Mouse (Mus musculus) embryonic fibroblast, embryonic 13.5 days (primary cell): ENCODE data around the gene Kcnrg. TPM values are rescaled to one million over a fixed set of nuclear protein-coding genes. Genes with fewer than 3 reads are reported as not detected.
"Not testable (repeated sequence)": the region's sequence is repeated elsewhere in the genome, so short reads cannot be mapped to it uniquely, and the experiment has no call there.

Experiments used
- H3K27ac ChIP-seq: 2 replicates; pipeline ENCODE4 v1.5.1; 2012; ENCODE audit warnings: low read length, control low read depth, inconsistent platforms; ENCODE audit not compliant: insufficient read depth
- H3K4me1 ChIP-seq: 2 replicates; pipeline ENCODE4 v1.6.1; 2011; ENCODE audit warnings: low read length; ENCODE audit not compliant: control insufficient read depth, insufficient read depth
- H3K4me3 ChIP-seq: 2 replicates; pipeline ENCODE4 v1.5.1; 2011; ENCODE audit warnings: mild to moderate bottlenecking, control low read depth, low read length; ENCODE audit not compliant: insufficient read depth
- CTCF ChIP-seq: IDR thresholded peaks from 2 replicates; pipeline ENCODE4 v1.5.1; 2011; ENCODE audit warnings: mild to moderate bottlenecking, control low read depth, low read length, moderate library complexity, borderline replicate concordance; ENCODE audit not compliant: insufficient read depth
- POLR2A ChIP-seq: IDR thresholded peaks from 2 replicates; pipeline ENCODE4 v1.6.1; 2011; ENCODE audit warnings: low read depth, mild to moderate bottlenecking, control low read depth, low read length, moderate library complexity
- polyA plus RNA-seq: library from polyadenylated mRNA; stranded (reverse); fragments of >200 nt; gene quantifications from 2 replicates; pipeline ENCODE4 v1.2.4, GENCODE M21; 2011; ENCODE audit warnings: low read depth; ENCODE audit not compliant: missing spikeins, insufficient read length

The Kcnrg gene
- polyA plus RNA-seq: 0.39 TPM in 1 of 2 replicates, not detected in the other

GRCm38 (mm10) chr14:61607157-61607556, at the start of gene Kcnrg:
Gene Kcnrg, plus strand, starts transcription at chr14:61607457.
- Histone ChIP-seq H3K4me3 (no peak within 1 kb of the TSS), H3K27ac (no peak within 1 kb of the TSS), H3K4me1 (peaks cover 3% of the 10 kb centered on the region; the same call in 1 of the 2 replicates)
- TF ChIP-seq CTCF (no peak), POLR2A (no peak)

DNA sequence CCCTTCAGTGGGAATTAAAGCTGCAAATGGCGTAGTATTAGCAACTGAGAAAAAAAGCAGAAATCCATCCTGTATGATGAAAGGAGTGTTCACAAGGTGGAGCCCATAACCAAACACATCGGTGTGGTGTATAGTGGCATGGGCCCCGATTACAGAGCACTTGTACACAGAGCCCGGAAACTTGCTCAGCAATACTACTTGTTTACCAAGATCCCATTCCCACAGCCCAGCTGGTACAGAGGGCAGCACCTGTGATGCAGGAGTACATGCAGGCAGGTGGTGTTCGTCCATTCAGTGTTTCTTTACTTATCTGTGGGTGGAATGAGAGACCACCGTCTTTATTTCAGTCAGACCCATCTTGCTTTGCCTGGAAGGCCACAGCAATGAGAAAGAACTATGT, 48.4 kb upstream of the Kcnrg start:
- H3K4me1 ChIP-seq: no peaks in the 10 kb centered on the region
- no peak overlapping the region for H3K27ac ChIP-seq
- no peak overlapping the region for H3K4me3 ChIP-seq
- no peak for TF ChIP-seq CTCF
- no peak for TF ChIP-seq POLR2A

DNA sequence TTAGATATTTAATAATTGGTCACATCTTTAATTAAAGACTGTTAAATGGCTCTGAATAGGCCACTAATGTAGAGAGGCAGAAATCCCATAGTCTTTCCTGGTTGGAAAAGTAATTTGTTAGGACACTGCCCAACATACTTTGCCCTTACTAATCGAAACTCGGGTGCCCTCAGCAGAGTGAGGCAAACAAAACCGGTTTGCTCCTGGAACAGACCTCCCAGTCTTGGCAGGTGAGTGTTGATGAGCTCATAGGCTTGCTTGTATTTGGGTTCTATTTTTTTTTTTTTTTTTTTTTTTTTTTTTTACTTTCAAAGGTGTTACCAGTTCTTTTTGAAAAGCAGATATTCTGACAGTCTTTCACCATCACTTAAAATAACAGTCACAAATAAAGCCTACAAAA, 47.4 kb upstream of the Kcnrg start:
- Histone ChIP-seq H3K4me1 (no peaks in the 10 kb centered on the region), H3K4me3 (no peak overlapping the region), H3K27ac (no peak overlapping the region)
- TF ChIP-seq POLR2A: no peak
- TF ChIP-seq CTCF: no peak

GRCm38 (mm10) chr14:61566211-61566610, 41.0 kb upstream of the Kcnrg start:
- not testable (repeated sequence) for H3K4me1 ChIP-seq, H3K27ac ChIP-seq, H3K4me3 ChIP-seq

- TF ChIP-seq POLR2A (no peak), CTCF (no peak)
- Histone ChIP-seq H3K4me1 (no peaks in the 10 kb centered on the region), H3K27ac (no peak overlapping the region)
These were observed 37.9 kb upstream of the Kcnrg start for GRCm38 (mm10) chr14:61569344-61569743.

DNA sequence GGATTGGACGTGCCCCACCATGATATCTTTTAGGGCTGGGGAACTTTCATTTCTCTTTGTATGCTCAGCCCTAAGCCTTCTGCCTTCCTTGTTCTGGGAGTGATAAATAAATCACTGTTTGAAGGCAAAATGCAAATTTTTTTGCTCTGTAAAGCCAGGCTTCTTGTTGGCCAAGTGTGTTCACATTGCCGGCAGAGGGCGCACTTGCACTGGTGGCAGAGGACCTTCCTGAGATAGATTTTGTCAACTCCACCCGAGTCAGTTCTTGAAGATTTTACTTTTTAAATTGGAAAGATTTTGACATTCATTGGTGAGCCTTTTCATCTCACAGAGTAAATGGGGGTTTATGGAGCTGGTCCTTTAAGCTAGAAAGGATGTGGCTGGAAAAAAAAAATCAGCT, 35.9 kb upstream of the Kcnrg start:
- Histone ChIP-seq H3K4me1 (no peaks in the 10 kb centered on the region), H3K4me3 (no peak overlapping the region), H3K27ac (no peak overlapping the region)
- TF ChIP-seq CTCF: peak; percentile 91; the same call in 1 of the 2 replicates
- no peak for TF ChIP-seq POLR2A

More at GRCm38 (mm10) chr14:61569344-61569743, 37.9 kb upstream of the Kcnrg start:
- no peak overlapping the region for H3K4me3 ChIP-seq

- Histone ChIP-seq H3K27ac (no peak overlapping the region), H3K4me1 (no peaks in the 10 kb centered on the region), H3K4me3 (no peak overlapping the region)
- TF ChIP-seq POLR2A: no peak
- TF ChIP-seq CTCF: no peak
These were observed 35.1 kb upstream of the Kcnrg start for GRCm38 (mm10) chr14:61572131-61572530.

DNA sequence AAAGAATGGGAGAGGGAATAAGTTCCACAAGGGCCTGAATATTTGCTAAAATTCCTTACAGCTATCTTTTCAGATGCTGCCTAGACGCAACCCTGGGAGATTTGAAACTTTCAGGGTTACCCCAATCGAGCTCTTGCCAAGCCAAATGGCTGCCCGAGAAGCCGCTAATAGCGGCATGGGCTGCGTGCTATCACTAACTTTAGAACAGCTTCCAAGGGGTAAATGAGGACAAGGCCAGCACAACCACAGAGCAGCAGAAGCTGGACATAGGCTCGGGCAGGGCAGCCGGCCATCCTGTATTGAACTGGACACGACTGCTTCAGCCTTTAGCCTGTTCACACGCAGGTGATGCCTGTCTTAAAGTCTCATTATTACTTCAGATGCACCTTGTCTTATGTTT, 32.2 kb upstream of the Kcnrg start:
- Histone ChIP-seq H3K4me1 (no peaks in the 10 kb centered on the region), H3K4me3 (no peak overlapping the region), H3K27ac (no peak overlapping the region)
- TF ChIP-seq POLR2A: no peak
- TF ChIP-seq CTCF: no peak

DNA sequence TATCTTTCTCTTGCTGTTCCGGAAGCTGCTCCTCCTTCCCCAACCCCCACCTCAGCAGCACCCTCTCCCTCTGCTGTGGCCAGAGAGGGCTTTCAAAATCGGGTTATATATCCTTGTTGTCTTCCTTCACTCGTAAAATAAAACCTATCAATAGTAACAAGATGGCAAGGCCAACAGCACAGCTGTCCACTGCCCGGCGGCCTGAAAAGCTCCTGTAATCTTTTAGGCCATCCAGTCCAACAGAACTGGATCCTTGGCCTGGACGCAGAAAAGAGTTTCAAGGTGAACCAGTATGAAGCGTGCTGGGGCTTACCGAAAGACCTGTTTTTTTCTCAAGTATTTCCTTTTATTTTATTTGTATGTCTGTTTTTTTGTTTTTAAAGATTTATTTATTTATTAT, 31.3 kb upstream of the Kcnrg start:
- Histone ChIP-seq H3K4me3 (no peak overlapping the region), H3K27ac (no peak overlapping the region), H3K4me1 (no peaks in the 10 kb centered on the region)
- no peak for TF ChIP-seq POLR2A
- no peak for TF ChIP-seq CTCF

DNA sequence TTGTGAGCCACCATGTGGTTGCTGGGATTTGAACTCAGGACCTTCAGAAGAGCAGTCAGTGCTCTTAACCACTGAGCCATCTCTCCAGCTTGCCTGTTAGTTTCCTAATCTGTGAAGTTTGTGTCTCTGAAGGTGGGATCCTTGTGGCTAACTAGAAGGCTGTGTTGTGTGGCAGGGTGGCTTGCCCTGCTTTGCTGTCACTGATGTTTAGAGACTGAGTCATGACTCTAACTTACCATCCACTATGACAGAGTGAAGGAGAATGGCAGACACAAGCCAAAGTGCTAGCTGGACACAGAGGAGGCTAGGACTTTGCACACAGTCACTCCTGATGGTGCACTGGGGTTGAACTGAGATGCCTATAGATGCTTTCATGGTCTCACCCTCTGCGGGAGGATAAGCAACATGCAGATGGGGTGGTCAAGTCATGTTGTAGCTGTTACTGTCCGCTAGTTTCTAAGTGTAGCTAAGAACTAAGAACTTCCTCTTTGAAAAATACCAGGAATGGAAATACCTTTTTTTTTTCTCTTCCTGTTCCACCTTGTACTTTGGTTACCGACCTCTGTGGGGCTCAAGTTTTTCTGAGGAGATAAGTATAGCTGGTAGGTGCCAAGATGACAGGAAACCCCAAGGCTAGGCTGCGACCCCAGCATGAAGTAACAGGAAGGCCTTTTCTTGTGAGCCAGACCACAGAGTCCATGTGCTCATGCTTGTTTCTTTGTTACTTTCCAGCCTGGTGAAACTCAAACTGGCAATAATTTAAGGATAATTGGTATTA, 17.8 kb upstream of the Kcnrg start:
- Histone ChIP-seq H3K4me3 (no peak overlapping the region), H3K4me1 (no peaks in the 10 kb centered on the region), H3K27ac (no peak overlapping the region)
- no peak for TF ChIP-seq POLR2A
- TF ChIP-seq CTCF: no peak
